Mouse (Mus musculus) thymus, adult 2 months (tissue): Measurements from ENCODE around the gene Ppil1. TPM values are rescaled to one million over a fixed set of nuclear protein-coding genes. Genes with fewer than 3 reads are reported as not detected.
"Not testable (repeated sequence)": the region's sequence is repeated elsewhere in the genome, so short reads cannot be mapped to it uniquely, and the experiment has no call there.

ENCODE experiments used
- DNase-seq: peaks from one replicate; pipeline ENCODE4 v3.0.0; 2021
- H3K27ac ChIP-seq: fragments of 200-500 bp; 2 replicates; pipeline ENCODE4 v1.5.1; 2012; ENCODE audit warnings: low read length, control low read depth; ENCODE audit not compliant: control insufficient read depth, insufficient read depth
- H3K27me3 ChIP-seq: fragments of 200-500 bp; 2 replicates; pipeline ENCODE4 v1.6.1; 2012; ENCODE audit warnings: mild to moderate bottlenecking, low read length, moderate library complexity, mixed read lengths; ENCODE audit not compliant: control insufficient read depth, insufficient read depth
- H3K36me3 ChIP-seq: fragments of 200-500 bp; 2 replicates; pipeline ENCODE4 v1.6.1; 2012; ENCODE audit warnings: mild to moderate bottlenecking, low read length, moderate library complexity; ENCODE audit not compliant: control insufficient read depth, insufficient read depth
- H3K4me1 ChIP-seq: fragments of 200-500 bp; replicated peaks from 2 replicates; pipeline ENCODE4 v1.6.1; 2012; ENCODE audit warnings: low read length; ENCODE audit not compliant: control insufficient read depth, insufficient read depth
- H3K4me3 ChIP-seq: fragments of 200-500 bp; 2 replicates; pipeline ENCODE4 v1.5.1; 2012; ENCODE audit warnings: mild to moderate bottlenecking, low read length, control low read depth, moderate library complexity; ENCODE audit not compliant: control insufficient read depth, insufficient read depth
- CTCF ChIP-seq: fragments of 200-500 bp; IDR thresholded peaks from 2 replicates; pipeline ENCODE4 v1.5.1; 2012; ENCODE audit warnings: mild to moderate bottlenecking, control low read depth, low read length, moderate library complexity, borderline replicate concordance; ENCODE audit not compliant: control insufficient read depth, poor library complexity, insufficient read depth; ENCODE audit errors: extremely low read depth
- POLR2A ChIP-seq: fragments of 200-500 bp; IDR thresholded peaks from 2 replicates; pipeline ENCODE4 v1.6.1; 2012; ENCODE audit warnings: mild to moderate bottlenecking, low read length, control low read depth, moderate library complexity; ENCODE audit not compliant: control insufficient read depth, poor library complexity, insufficient read depth; ENCODE audit errors: extremely low read depth
- WGBS: fragments of 180-500 bp; shearing (Covaris S2); methylation state at CpG from one replicate; pipeline ENCODE4 v1.1.7; 2018; 5-methylcytosine and 5-hydroxymethylcytosine counted together
- polyA plus RNA-seq: library from polyadenylated mRNA; depleted of rRNA; stranded (reverse); fragments of >200 nt; gene quantifications from 2 replicates; pipeline ENCODE4 v1.2.3, GENCODE M21; 2012

The Ppil1 gene
- polyA plus RNA-seq, 1 experiment, result 57.1 TPM

DNA sequence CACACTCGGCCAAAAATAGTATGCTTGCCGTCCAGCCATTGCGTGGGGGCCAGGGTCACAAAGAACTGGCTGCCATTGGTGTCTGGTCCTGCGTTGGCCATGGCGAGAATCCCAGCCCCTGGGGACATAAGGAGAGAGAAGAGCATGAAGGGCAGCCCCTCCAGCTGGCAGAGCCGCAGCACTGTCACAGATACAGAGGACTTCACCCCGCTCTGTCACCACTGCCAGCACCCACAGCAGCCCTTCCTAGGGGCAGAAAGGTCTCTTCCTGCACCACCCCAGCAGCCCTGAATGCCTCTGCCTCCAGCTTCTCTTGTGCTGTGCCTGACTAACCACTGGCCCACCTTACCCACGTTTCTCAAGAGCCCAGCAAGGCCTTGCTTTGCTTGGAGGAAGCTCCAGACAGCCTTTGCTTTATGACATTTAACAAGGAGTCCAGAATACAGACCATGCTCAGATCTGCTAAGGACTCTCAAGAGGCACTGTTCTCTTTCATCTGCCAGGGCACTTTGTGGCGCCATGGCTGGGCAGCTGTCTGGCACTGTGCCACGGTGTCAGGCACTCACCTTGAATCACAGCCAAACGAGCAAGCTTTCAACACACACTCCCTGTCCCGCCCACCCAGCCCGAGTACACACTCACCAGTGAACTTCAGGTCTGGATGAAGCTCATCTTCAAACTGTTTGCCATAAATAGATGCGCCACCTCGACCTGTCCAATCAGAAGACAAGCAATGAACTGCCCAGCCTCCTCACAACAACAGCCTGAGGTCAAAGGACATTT lies 12.2 kb downstream of the Ppil1 start:
- H3K4me3 ChIP-seq, result no peak overlapping the region
- H3K4me1 ChIP-seq, result no peaks in the 10 kb centered on the region
- H3K27me3 ChIP-seq, result no peaks in the 10 kb centered on the region
- H3K27ac ChIP-seq, result no peak overlapping the region
- 78% methylated on average over 15 of the region's 15 CpGs for WGBS
- DNase-seq, result no peak
- TF ChIP-seq CTCF (no peak), POLR2A (no peak)
- peaks cover 25% of the 10 kb centered on the region for H3K36me3 ChIP-seq

- DNase-seq, H3K27ac ChIP-seq, H3K4me3 ChIP-seq, H3K4me1 ChIP-seq, H3K27me3 ChIP-seq: not testable (repeated sequence)
- peaks cover 25% of the 10 kb centered on the region for H3K36me3 ChIP-seq
- WGBS, result 92% methylated on average over 14 of the region's 14 CpGs
Observed at GRCm38 (mm10) chr17:29251006-29251405, 13.0 kb downstream of the Ppil1 start.

DNA sequence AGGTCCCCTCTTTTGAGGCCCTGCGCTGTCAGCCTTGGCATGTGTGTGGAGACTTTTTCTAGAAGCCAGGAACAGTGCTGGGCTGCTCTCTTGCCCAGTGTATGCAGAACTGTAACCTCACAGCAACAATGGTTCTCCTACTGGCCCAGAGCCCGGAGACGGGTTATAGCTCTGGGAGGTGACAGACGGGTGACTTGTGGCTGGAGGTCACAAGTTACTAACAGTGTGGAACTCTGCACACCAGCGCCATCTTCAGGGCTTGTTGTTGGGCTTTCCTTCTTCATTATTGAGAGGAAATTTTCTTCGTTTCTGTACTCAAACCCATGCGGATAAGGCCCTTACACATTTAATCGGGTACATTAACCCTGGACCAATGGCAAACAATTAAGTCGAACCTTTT lies 14.5 kb downstream of the Ppil1 start:
- H3K4me3 ChIP-seq, result no peak overlapping the region
- H3K27ac ChIP-seq, result no peak overlapping the region
- no peaks in the 10 kb centered on the region for H3K4me1 ChIP-seq
- no peak for TF ChIP-seq CTCF
- no peak for TF ChIP-seq POLR2A
- H3K27me3 ChIP-seq, result no peaks in the 10 kb centered on the region
- no peak for DNase-seq
- H3K36me3 ChIP-seq, result peaks cover 20% of the 10 kb centered on the region; the same call in 1 of the 2 replicates
- WGBS, result 84% methylated on average over 9 of the region's 9 CpGs

- no peak overlapping the region for H3K4me3 ChIP-seq
- WGBS, result 96% methylated on average over 13 of the region's 13 CpGs
- TF ChIP-seq POLR2A (no peak), CTCF (no peak)
- H3K4me1 ChIP-seq, result no peaks in the 10 kb centered on the region
- no peaks in the 10 kb centered on the region for H3K27me3 ChIP-seq
- H3K36me3 ChIP-seq, result peaks cover 20% of the 10 kb centered on the region; the same call in 1 of the 2 replicates
- no peak overlapping the region for H3K27ac ChIP-seq
- DNase-seq, result no peak
Observed at GRCm38 (mm10) chr17:29247881-29248280, 16.1 kb downstream of the Ppil1 start.

- Histone ChIP-seq H3K36me3 (peaks cover 16% of the 10 kb centered on the region; the same call in 1 of the 2 replicates), H3K4me3 (no peak overlapping the region), H3K4me1 (no peaks in the 10 kb centered on the region), H3K27me3 (no peaks in the 10 kb centered on the region), H3K27ac (no peak overlapping the region)
- DNase-seq, result no peak
- WGBS, result 54% methylated on average over 5 of the region's 5 CpGs
- TF ChIP-seq CTCF (peak; percentile 43; the same call in 1 of the 2 replicates), POLR2A (no peak)
Observed at GRCm38 (mm10) chr17:29246602-29247001, 17.4 kb downstream of the Ppil1 start.

- H3K27me3 ChIP-seq, result no peaks in the 10 kb centered on the region
- H3K4me3 ChIP-seq, result no peak overlapping the region
- H3K36me3 ChIP-seq, result peaks cover 9% of the 10 kb centered on the region; the same call in 1 of the 2 replicates
- WGBS, result 44% methylated on average over 7 of the region's 7 CpGs
- H3K4me1 ChIP-seq, result no peaks in the 10 kb centered on the region
- TF ChIP-seq CTCF (no peak), POLR2A (no peak)
- H3K27ac ChIP-seq, result no peak overlapping the region
- no peak for DNase-seq
Observed at GRCm38 (mm10) chr17:29245725-29246124, 18.3 kb downstream of the Ppil1 start.

DNA sequence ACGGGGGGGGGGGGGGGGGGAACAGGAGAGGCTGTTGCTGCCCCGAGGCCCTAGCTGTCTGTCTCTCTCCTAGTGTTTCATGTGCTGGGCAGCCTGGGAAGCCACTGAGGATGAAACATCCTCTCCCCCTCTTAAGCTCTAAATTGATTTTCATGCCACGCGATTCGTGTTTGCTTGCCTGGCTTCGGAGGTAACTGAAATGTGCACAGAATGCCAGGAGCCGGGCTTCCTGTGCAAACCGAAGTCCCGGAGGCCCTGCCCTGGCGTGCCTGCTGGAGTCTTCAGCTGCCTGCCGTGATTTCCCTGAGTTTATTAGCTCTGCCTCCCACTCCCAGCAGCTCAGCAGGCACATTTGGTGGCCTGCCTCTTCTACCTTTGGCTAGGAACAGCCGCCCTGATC lies 19.1 kb downstream of the Ppil1 start:
- TF ChIP-seq CTCF (no peak), POLR2A (no peak)
- DNase-seq, result no peak
- Histone ChIP-seq H3K27me3 (no peaks in the 10 kb centered on the region), H3K4me1 (no peaks in the 10 kb centered on the region), H3K4me3 (no peak overlapping the region), H3K36me3 (peaks cover 3% of the 10 kb centered on the region; the same call in 1 of the 2 replicates), H3K27ac (no peak overlapping the region)
- WGBS, result 84% methylated on average over 12 of the region's 12 CpGs
